Comparison of ENCODE assay signal across 7 mouse cellular contexts in genomic region chr6:29985058-29985498, GRCm38 (mm10).
DNase-seq lines count a peak whose midpoint lies in the region; ATAC-seq and TF ChIP-seq lines count a peak whose summit lies in the region.

No protein-coding gene starts in this region.

- peak overlapping the region; percentile 86 for H3K4me2 ChIP-seq in intestine, embryonic 14.5 days (ENCODE audit: low read length)
- peak overlapping the region; percentile 67 for H3K4me2 ChIP-seq in midbrain, embryonic 11.5 days

- no peaks in the 10 kb centered on the region for H3K4me1 ChIP-seq in intestine, embryonic 14.5 days (replicated peaks; ENCODE audit: control insufficient read depth, insufficient read depth, low read length)
- H3K4me1 ChIP-seq in midbrain, embryonic 11.5 days (ENCODE audit: control insufficient read depth, insufficient read depth, low read length), result no peaks in the 10 kb centered on the region
- peaks cover 3% of the 10 kb centered on the region for H3K4me1 ChIP-seq in small intestine, adult 2 months (ENCODE audit: control insufficient read depth, insufficient read depth, insufficient read length, low read length)

- intact Hi-C loops in gastrocnemius, postnatal 36 days (cut with DNase I), result no loop called here
- intact Hi-C loops in left cerebral cortex, postnatal 4 days (cut with DNase I), result no loop called here

- H3K4me3 ChIP-seq in intestine, embryonic 14.5 days (ENCODE audit: low read depth, low read length), result peak overlapping the region; percentile 50
- H3K4me3 ChIP-seq in midbrain, embryonic 11.5 days (ENCODE audit: low read depth, low read length), result peak overlapping the region; percentile 32
- H3K4me3 ChIP-seq in small intestine, adult 2 months (ENCODE audit: low read depth, low read length), result peak overlapping the region; percentile 77

- H3K36me3 ChIP-seq in intestine, embryonic 14.5 days (ENCODE audit: control insufficient read depth, insufficient read depth, low read length), result no peaks in the 10 kb centered on the region
- H3K36me3 ChIP-seq in midbrain, embryonic 11.5 days (ENCODE audit: control insufficient read depth, insufficient read depth, low read length), result no peaks in the 10 kb centered on the region
- no peaks in the 10 kb centered on the region for H3K36me3 ChIP-seq in small intestine, adult 2 months (ENCODE audit: control insufficient read depth, insufficient read depth, low read length)

- H3K9me3 ChIP-seq in intestine, embryonic 14.5 days (ENCODE audit: control insufficient read depth, low read length), result no peaks in the 10 kb centered on the region
- H3K9me3 ChIP-seq in midbrain, embryonic 11.5 days (ENCODE audit: control insufficient read depth, low read length), result no peaks in the 10 kb centered on the region

- 0 out of 2 replicates have a peak, but pooled peaks cover 5% of the 10 kb centered on the region for H3K27me3 ChIP-seq in intestine, embryonic 14.5 days (replicated peaks; ENCODE audit: control insufficient read depth, insufficient read depth, low read length)
- peaks cover 9% of the 10 kb centered on the region for H3K27me3 ChIP-seq in midbrain, embryonic 11.5 days (ENCODE audit: control insufficient read depth, insufficient read depth, low read length)
- H3K27me3 ChIP-seq in small intestine, adult 2 months (ENCODE audit: control insufficient read depth, insufficient read depth, low read length), result no peaks in the 10 kb centered on the region

- peak; percentile 89 for DNase-seq in adrenal gland, adult 8-10 months
- peak; percentile 71 for DNase-seq in embryo, embryonic 9.5 days (ENCODE audit: extremely low spot score)
- peak; percentile 83 to 87 for DNase-seq in gastrocnemius, postnatal 36 days
- peak; percentile 89 for DNase-seq in intestine, embryonic 14.5 days (ENCODE audit: low spot score)
- peak; percentile 48 for DNase-seq in left cerebral cortex, postnatal 4 days
- peak; percentile 97 for DNase-seq in midbrain, embryonic 11.5 days (ENCODE audit: low spot score, missing footprints)

- ATAC-seq in intestine, embryonic 14.5 days (replicated peaks; ENCODE audit: low FRiP score, low TSS enrichment, low read depth), result peak; percentile 82
- ATAC-seq in midbrain, embryonic 11.5 days (ENCODE audit: low FRiP score), result peak; percentile 87

- no peak for TF ChIP-seq POLR2A in small intestine, adult 2 months (IDR thresholded peaks at IDR 0.05; ENCODE audit: low read depth, low read length)

- no peak for TF ChIP-seq CTCF in small intestine, adult 2 months (IDR thresholded peaks at IDR 0.05; ENCODE audit: extremely low read depth, insufficient read length, insufficient replicate concordance, low read depth, low read length)

- peak overlapping the region; percentile 34; the same call in 1 of the 2 replicates for H3K27ac ChIP-seq in intestine, embryonic 14.5 days (ENCODE audit: low read depth)
- H3K27ac ChIP-seq in midbrain, embryonic 11.5 days (ENCODE audit: low read depth, low read length), result no peak overlapping the region
- H3K27ac ChIP-seq in small intestine, adult 2 months (ENCODE audit: insufficient read depth, low read depth, low read length), result no peak overlapping the region

- peak overlapping the region; percentile 57 for H3K9ac ChIP-seq in intestine, embryonic 14.5 days (ENCODE audit: low read length)
- peak overlapping the region; percentile 53 for H3K9ac ChIP-seq in midbrain, embryonic 11.5 days (ENCODE audit: low read length)

- WGBS in intestine, embryonic 14.5 days, result under 1% methylated on average over 37 of the region's 37 CpGs
- WGBS in midbrain, embryonic 11.5 days, result under 1% methylated on average over 37 of the region's 37 CpGs
- WGBS in small intestine, adult 2 months, result under 1% methylated on average over 37 of the region's 37 CpGs
